Mouse (Mus musculus) heart, adult 8-10 months (tissue): Measurements from ENCODE around the gene Gm7075. TPM values are rescaled to one million over a fixed set of nuclear protein-coding genes. Genes with fewer than 3 reads are reported as not detected.
A peak's percentile ranks its signal among the peaks of the same experiment; 100 is the strongest.
"Not testable (repeated sequence)": the region's sequence is repeated elsewhere in the genome, so short reads cannot be mapped to it uniquely, and the experiment has no call there.

Experiments used
- DNase-seq: peaks from one replicate; pipeline ENCODE4 v3.0.0; 2022; ENCODE audit warnings: low spot score
- total RNA-seq, 4 experiments: library from RNA; stranded (reverse); gene quantifications; 2 replicates each; pipeline ENCODE4 v1.2.4; 2022

The Gm7075 gene
- not detected for total RNA-seq

GRCm38 (mm10) chr10:63421739-63422735 lies at the start of gene Gm7075:
TSS of gene Gm7075 (minus strand) at chr10:63421789.
- DNase-seq: peak; percentile 22

- DNase-seq: no peak
These were observed 39.3 kb upstream of the Gm7075 start for GRCm38 (mm10) chr10:63460935-63461334.

- DNase-seq: peak; percentile 49
These were observed 35.9 kb upstream of the Gm7075 start for GRCm38 (mm10) chr10:63457292-63458128.

- DNase-seq: no peak
These were observed 33.7 kb upstream of the Gm7075 start for GRCm38 (mm10) chr10:63455110-63455878.

- no peak for DNase-seq
These were observed 32.3 kb upstream of the Gm7075 start for GRCm38 (mm10) chr10:63453926-63454325.

GRCm38 (mm10) chr10:63444602-63445387 lies 23.2 kb upstream of the Gm7075 start:
- DNase-seq: not testable (repeated sequence)

GRCm38 (mm10) chr10:63439694-63440228 lies 18.2 kb upstream of the Gm7075 start:
- DNase-seq: no peak

GRCm38 (mm10) chr10:63438736-63439262 lies 17.2 kb upstream of the Gm7075 start:
- no peak for DNase-seq

- no peak for DNase-seq
These were observed 11.3 kb upstream of the Gm7075 start for GRCm38 (mm10) chr10:63432887-63433286.

- no peak for DNase-seq
These were observed 10.5 kb upstream of the Gm7075 start for GRCm38 (mm10) chr10:63432099-63432498.

GRCm38 (mm10) chr10:63431221-63431736 lies 9.7 kb upstream of the Gm7075 start:
- no peak for DNase-seq

GRCm38 (mm10) chr10:63429785-63430305 lies 8.3 kb upstream of the Gm7075 start, which contains the start of gene Ctnna3:
TSS of gene Ctnna3 (plus strand) at chr10:63430098.
- DNase-seq: peak; percentile 82

GRCm38 (mm10) chr10:63429380-63429779 lies 7.8 kb upstream of the Gm7075 start:
- peak; percentile 99 for DNase-seq

- DNase-seq: no peak
These were observed 7.4 kb upstream of the Gm7075 start for GRCm38 (mm10) chr10:63429023-63429340.

- peak; percentile 21 for DNase-seq
These were observed 6.8 kb upstream of the Gm7075 start for GRCm38 (mm10) chr10:63428243-63429022.

GRCm38 (mm10) chr10:63427146-63427545 lies 5.6 kb upstream of the Gm7075 start:
- DNase-seq: no peak

- peak; percentile 30 for DNase-seq
These were observed 2.9 kb upstream of the Gm7075 start for GRCm38 (mm10) chr10:63424475-63424814.

- no peak for DNase-seq
These were observed 2.2 kb upstream of the Gm7075 start for GRCm38 (mm10) chr10:63423591-63424474.
